In genomic region chr13:35486125-35486524, GRCm38 (mm10) we compare ENCODE assay signal across 9 mouse cellular contexts.
DNase-seq lines count a peak whose midpoint lies in the region; ATAC-seq and TF ChIP-seq lines count a peak whose summit lies in the region.
"Had no signal": no experiment of that assay in that cellular context is flagged by ENCODE, and none has a peak within 500 bp of the region (broad histone marks: within the 10 kb centered on the region; RNA-seq: fewer than 3 reads in every experiment).

No protein-coding gene starts in this region.

- H3K27ac ChIP-seq in heart, embryonic 14.5 days (replicated peaks in 1 of 2; ENCODE audit: control insufficient read depth in 1 of 2, insufficient read depth in 1 of 2, low read depth in 2 of 2, low read length in 2 of 2), result peak overlapping the region in 1 of 2 experiments; percentile 14; a peak in 1 of 4 replicates
- H3K27ac ChIP-seq in heart, embryonic 10.5 days, result no peak overlapping the region; the same call in 1 of the 2 replicates
- no peak overlapping the region for H3K27ac ChIP-seq in CH12.LX (ENCODE audit: insufficient read depth, low read depth)
- H3K27ac ChIP-seq: liver, embryonic 15.5 days had no signal

- no peaks in the 10 kb centered on the region for H3K36me3 ChIP-seq in heart, embryonic 14.5 days (ENCODE audit: control insufficient read depth, insufficient read depth, low read length)
- no peaks in the 10 kb centered on the region for H3K36me3 ChIP-seq in heart, embryonic 10.5 days
- H3K36me3 ChIP-seq in CH12.LX (replicated peaks in 1 of 2; ENCODE audit: control insufficient read depth in 1 of 2, insufficient read depth in 1 of 2, low read length in 1 of 2), result no peaks in the 10 kb centered on the region
- H3K36me3 ChIP-seq: liver, embryonic 15.5 days had no signal

- no peak; the same call in 1 of the 2 replicates for TF ChIP-seq RAD21 in CH12.LX (IDR thresholded peaks at IDR 0.05; ENCODE audit: low read depth, low read length)

- no peak for TF ChIP-seq POLR2A in CH12.LX (IDR thresholded peaks at IDR 0.05; ENCODE audit: low read depth, low read length)

- no peak for TF ChIP-seq CTCF in CH12.LX (conservative IDR thresholded peaks at IDR 0.05 in 1 of 2, IDR thresholded peaks at IDR 0.05 in 1 of 2; ENCODE audit: low read depth in 2 of 2, low read length in 2 of 2)

- dilution Hi-C loops in CH12.LX (cut with MboI; ENCODE audit: extremely low pct_ligation_motif_present, extremely low pct_unique_long_range_greater_than_20kb, low sequenced_read_pairs), result no loop called here

- no peak overlapping the region for H3K4me2 ChIP-seq in heart, embryonic 14.5 days (ENCODE audit: low read length)
- no peak overlapping the region for H3K4me2 ChIP-seq in CH12.LX (ENCODE audit: insufficient read depth, low read depth, poor library complexity, severe bottlenecking)
- H3K4me2 ChIP-seq: liver, embryonic 15.5 days had no signal

- WGBS in heart, embryonic 14.5 days, result 74% methylated on average over 4 of the region's 4 CpGs
- 77% methylated on average over 4 of the region's 4 CpGs for WGBS in heart, embryonic 10.5 days

- H3K9me3 ChIP-seq in heart, embryonic 14.5 days (ENCODE audit: control insufficient read depth, low read length), result no peaks in the 10 kb centered on the region
- H3K9me3 ChIP-seq in heart, embryonic 10.5 days, result no peaks in the 10 kb centered on the region
- peaks cover 2% of the 10 kb centered on the region for H3K9me3 ChIP-seq in CH12.LX (replicated peaks; ENCODE audit: low read length)
- H3K9me3 ChIP-seq: liver, embryonic 15.5 days had no signal

- H3K27me3 ChIP-seq in heart, embryonic 14.5 days (ENCODE audit: control insufficient read depth, insufficient read depth, low read length), result no peaks in the 10 kb centered on the region
- H3K27me3 ChIP-seq in heart, embryonic 10.5 days (ENCODE audit: insufficient read depth, poor library complexity, severe bottlenecking), result no peaks in the 10 kb centered on the region
- H3K27me3 ChIP-seq in CH12.LX (replicated peaks), result no peaks in the 10 kb centered on the region
- H3K27me3 ChIP-seq: liver, embryonic 15.5 days had no signal

- TF ChIP-seq EP300 in CH12.LX (IDR thresholded peaks at IDR 0.05; ENCODE audit: low read length), result no peak

- no peak overlapping the region for H3K4me3 ChIP-seq in heart, embryonic 14.5 days (ENCODE audit: control insufficient read depth in 1 of 2, insufficient read depth in 1 of 2, low read depth in 1 of 2, low read length in 2 of 2)
- no peak overlapping the region for H3K4me3 ChIP-seq in heart, embryonic 10.5 days
- H3K4me3 ChIP-seq in CH12.LX (replicated peaks in 1 of 3; ENCODE audit: low read depth in 2 of 3, low read length in 2 of 3, poor library complexity in 1 of 3), result no peak overlapping the region
- H3K4me3 ChIP-seq: liver, embryonic 15.5 days had no signal

- no peak for DNase-seq in heart, embryonic 10.5 days (ENCODE audit: low spot score)
- peak; percentile 28 for DNase-seq in CH12.LX (ENCODE audit: extremely low read depth)
- DNase-seq in adipocyte (ENCODE audit: low spot score), result peak; percentile 62
- peak; percentile 52 to 68 for DNase-seq in kidney, postnatal 4 days
- no peak for DNase-seq in testis, postnatal 10 days (ENCODE audit: low spot score)
- no peak for DNase-seq in testis, postnatal 14 days (ENCODE audit: low spot score)
- DNase-seq: right cerebral cortex, postnatal 14 days had no signal

- peaks cover 0 to 7% of the 10 kb centered on the region in 2 experiments; a peak in 1 of 4 replicates for H3K4me1 ChIP-seq in heart, embryonic 14.5 days (ENCODE audit: control insufficient read depth in 2 of 2, insufficient read depth in 2 of 2, low read length in 2 of 2)
- no peaks in the 10 kb centered on the region for H3K4me1 ChIP-seq in heart, embryonic 10.5 days
- peaks cover 5 to 21% of the 10 kb centered on the region in 2 experiments; a peak in 3 of 4 replicates for H3K4me1 ChIP-seq in CH12.LX (ENCODE audit: control insufficient read depth in 1 of 2, insufficient read depth in 2 of 2)
- H3K4me1 ChIP-seq: liver, embryonic 15.5 days had no signal

- H3K79me2 ChIP-seq in CH12.LX (replicated peaks; ENCODE audit: control insufficient read depth, extremely low read depth, insufficient read depth, poor library complexity, severe bottlenecking), result no peaks in the 10 kb centered on the region

- peak; percentile 68; the same call in 1 of the 2 replicates for ATAC-seq in heart, embryonic 14.5 days (ENCODE audit: insufficient number of reproducible peaks, insufficient read depth, low FRiP score, low read depth)

- in situ Hi-C loops in CH12.LX (cut with MboI; ENCODE audit: low pct_ligation_motif_present, low pct_unique_long_range_greater_than_20kb, low sequenced_read_pairs), result no loop called here

- H3K9ac ChIP-seq in heart, embryonic 14.5 days (ENCODE audit: low read length), result no peak overlapping the region
- no peak overlapping the region for H3K9ac ChIP-seq in CH12.LX (ENCODE audit: insufficient read depth, low read depth)
- H3K9ac ChIP-seq: liver, embryonic 15.5 days had no signal

TF ChIP-seq in CH12.LX, 34 proteins besides CTCF, POLR2A, EP300 and RAD21:
- no peak for TF ChIP-seq MXI1 (IDR thresholded peaks at IDR 0.05; ENCODE audit: low read depth, low read length)
- TF ChIP-seq MEF2A (IDR thresholded peaks at IDR 0.05; ENCODE audit: borderline replicate concordance, low read depth, low read length), result no peak
- TF ChIP-seq ETS1 (conservative IDR thresholded peaks at IDR 0.05; ENCODE audit: low read depth, low read length), result 0 out of 2 replicates have a peak, but pooled peaks have one; percentile 13

Comparison
In these comparisons a context has a peak if more than half of its experiments do, and no peak if none do; other contexts are left out.
1. DNase-seq: peak in CH12.LX (single experiment), adipocyte (single experiment) and kidney, postnatal 4 days (2 of 2); none in heart, embryonic 10.5 days (single experiment), testis, postnatal 10 days (single experiment) and testis, postnatal 14 days (single experiment).